Mouse (Mus musculus) embryonic facial prominence, embryonic 13.5 days (tissue): ENCODE results near the gene Slx. TPM values are rescaled to one million over a fixed set of nuclear protein-coding genes. Genes with fewer than 3 reads are reported as not detected.
"Not testable (repeated sequence)": the region's sequence is repeated elsewhere in the genome, so short reads cannot be mapped to it uniquely, and the experiment has no call there.

Experiments
- ATAC-seq: fragments of 200-750 bp; cut with Nextera tagmentation; 2 replicates; pipeline ENCODE4 v1.8.0; 2017; ENCODE audit warnings: low read depth; ENCODE audit not compliant: insufficient number of reproducible peaks, insufficient read depth, low FRiP score, low TSS enrichment
- H3K27ac ChIP-seq: fragments of 300-500 bp; sonication (generic); 2 replicates; pipeline ENCODE4 v1.5.1; 2015; ENCODE audit warnings: moderate library complexity, mild to moderate bottlenecking, inconsistent platforms
- H3K27me3 ChIP-seq: fragments of 300-500 bp; sonication (generic); 2 replicates; pipeline ENCODE4 v1.6.1; 2015; ENCODE audit warnings: mild to moderate bottlenecking, inconsistent platforms
- H3K36me3 ChIP-seq: fragments of 300-500 bp; sonication (generic); 2 replicates; pipeline ENCODE4 v1.6.1; 2015; ENCODE audit warnings: mild to moderate bottlenecking, inconsistent platforms
- H3K4me1 ChIP-seq: fragments of 300-500 bp; sonication (generic); 2 replicates; pipeline ENCODE4 v1.6.1; 2015; ENCODE audit warnings: inconsistent platforms
- H3K4me2 ChIP-seq: fragments of 300-500 bp; sonication (generic); 2 replicates; pipeline ENCODE4 v1.6.1; 2015; ENCODE audit warnings: moderate library complexity, mild to moderate bottlenecking, inconsistent platforms
- H3K4me3 ChIP-seq: fragments of 300-500 bp; sonication (generic); 2 replicates; pipeline ENCODE4 v1.5.1; 2015; ENCODE audit warnings: mild to moderate bottlenecking, inconsistent platforms
- H3K9ac ChIP-seq: fragments of 300-500 bp; sonication (generic); 2 replicates; pipeline ENCODE4 v1.6.1; 2015; ENCODE audit warnings: mild to moderate bottlenecking, inconsistent platforms
- H3K9me3 ChIP-seq: fragments of 300-500 bp; sonication (generic); 2 replicates; pipeline ENCODE4 v1.6.1; 2016; ENCODE audit warnings: inconsistent platforms
- WGBS: fragments of 180-500 bp; shearing (Covaris S2); methylation state at CpG from one replicate; pipeline ENCODE4 v1.1.7; 2015; ENCODE audit warnings: mixed read lengths; 5-methylcytosine and 5-hydroxymethylcytosine counted together
- microRNA-seq: library from miRNA; unstranded; fragments of <30 nt; microRNA quantifications from one replicate; pipeline ENCODE4, GENCODE M21; 2016
- polyA plus RNA-seq: library from polyadenylated mRNA; unstranded; fragments of >200 nt; fragmentation: Nextera tagmentation; extraction: Ambion mirVana; gene quantifications from 2 replicates; pipeline ENCODE4 v1.2.1, GENCODE M21; 2015

The Slx gene
- not detected in 2 replicates for polyA plus RNA-seq

DNA sequence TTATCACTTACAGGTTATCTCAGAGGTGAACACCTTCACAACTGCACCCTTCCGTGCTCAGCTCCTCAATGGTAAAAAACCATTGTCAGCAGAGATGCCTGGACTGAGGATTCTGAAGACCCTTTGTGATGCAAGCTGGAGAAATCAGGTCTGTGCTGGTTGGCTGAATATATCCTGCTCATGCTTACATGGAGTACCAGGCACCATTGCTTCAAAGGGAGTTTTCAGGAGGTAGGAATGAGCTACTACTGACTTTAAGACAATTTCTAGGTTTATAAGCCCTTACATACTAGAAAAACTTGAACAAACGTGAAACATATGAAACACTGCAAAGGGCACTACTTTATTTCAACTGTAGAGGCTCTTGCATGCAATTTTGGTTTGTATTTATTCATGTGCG, at the start of gene Slx:
Gene Slx, minus strand, starts transcription at position 101 of the 400 bp plus-strand sequence.
- not testable (repeated sequence) for H3K27ac ChIP-seq, H3K9ac ChIP-seq, H3K4me1 ChIP-seq, H3K4me2 ChIP-seq, H3K4me3 ChIP-seq, H3K27me3 ChIP-seq, H3K9me3 ChIP-seq, ATAC-seq, H3K36me3 ChIP-seq
- WGBS, result 69% methylated on average over 3 of the region's 3 CpGs

Small RNA genes lying within 50 kb of the gene (microRNA-seq; reads per million reads assigned to microRNA genes)
- gene Gm27341, result not detected

Other genes starting within 250 kb of the Slx start
- gene Gm2030, start 235.5 kb downstream of the Slx start, polyA plus RNA-seq, result not detected in 2 replicates
- gene Gm14525, start 157.1 kb upstream of the Slx start, polyA plus RNA-seq, result not detected in 2 replicates